Mouse (Mus musculus) spleen, adult 2 months (tissue): ENCODE measurements around the gene Nat9. TPM values are rescaled to one million over a fixed set of nuclear protein-coding genes. Genes with fewer than 3 reads are reported as not detected.

ENCODE experiments used
- DNase-seq, 2 experiments: peaks; one replicate each; pipeline versions ENCODE4 v3.0.0 to v3.0.0-alpha.2; 2012 to 2021; ENCODE audit warnings: low spot score in 2 of 2, low read depth in 1 of 2
- H3K27ac ChIP-seq: fragments of 200-500 bp; 2 replicates; pipeline ENCODE4 v1.5.1; 2012; ENCODE audit warnings: low read length, inconsistent platforms; ENCODE audit not compliant: insufficient read depth
- H3K27me3 ChIP-seq: fragments of 200-500 bp; 2 replicates; pipeline ENCODE4 v1.6.1; 2012; ENCODE audit warnings: mild to moderate bottlenecking, moderate library complexity, low read length, inconsistent platforms; ENCODE audit not compliant: control insufficient read depth, insufficient read depth
- H3K36me3 ChIP-seq: fragments of 200-500 bp; 2 replicates; pipeline ENCODE4 v1.6.1; 2012; ENCODE audit warnings: mild to moderate bottlenecking, low read length, inconsistent platforms; ENCODE audit not compliant: control insufficient read depth, insufficient read depth
- H3K4me1 ChIP-seq: fragments of 200-500 bp; 2 replicates; pipeline ENCODE4 v1.6.1; 2011; ENCODE audit warnings: inconsistent platforms; ENCODE audit not compliant: control insufficient read depth, insufficient read depth, insufficient read length
- H3K4me3 ChIP-seq: fragments of 200-500 bp; 2 replicates; pipeline ENCODE4 v1.5.1; 2011; ENCODE audit warnings: mild to moderate bottlenecking, inconsistent platforms; ENCODE audit not compliant: insufficient read depth, insufficient read length; ENCODE audit errors: extremely low read depth
- CTCF ChIP-seq: fragments of 200-500 bp; IDR thresholded peaks from 2 replicates; pipeline ENCODE4 v1.5.1; 2011; ENCODE audit warnings: mild to moderate bottlenecking, inconsistent platforms; ENCODE audit not compliant: insufficient read depth, insufficient read length, insufficient replicate concordance; ENCODE audit errors: extremely low read depth
- POLR2A ChIP-seq: fragments of 200-500 bp; IDR thresholded peaks from 2 replicates; pipeline ENCODE4 v1.6.1; 2011; ENCODE audit warnings: low read depth, low read length, inconsistent platforms
- WGBS: fragments of 180-500 bp; shearing (Covaris S2); methylation state at CpG from one replicate; pipeline ENCODE4 v1.1.7; 2018; 5-methylcytosine and 5-hydroxymethylcytosine counted together
- polyA plus RNA-seq: library from polyadenylated mRNA; depleted of rRNA; stranded (reverse); fragments of >200 nt; gene quantifications from 2 replicates; pipeline ENCODE4 v1.2.3, GENCODE M21; 2012

The Nat9 gene
- polyA plus RNA-seq, 1 experiment = 12.3 TPM

- H3K27ac ChIP-seq = peak overlapping the region; percentile 95
- H3K4me3 ChIP-seq = no peak overlapping the region; the same call in 1 of the 2 replicates
- 6% methylated on average over 12 of the region's 12 CpGs for WGBS
- no peaks in the 10 kb centered on the region for H3K27me3 ChIP-seq
- H3K4me1 ChIP-seq = peaks cover 40% of the 10 kb centered on the region
- peak in 1 of 2 experiments; percentile 78 for DNase-seq
- no peak for TF ChIP-seq POLR2A
- TF ChIP-seq CTCF = no peak
- no peaks in the 10 kb centered on the region for H3K36me3 ChIP-seq
Observed at GRCm38 (mm10) chr11:115157933-115158719, 29.5 kb downstream of the Nat9 start.

- peaks cover 51% of the 10 kb centered on the region for H3K4me1 ChIP-seq
- WGBS = 5% methylated on average over 5 of the region's 5 CpGs
- no peaks in the 10 kb centered on the region for H3K36me3 ChIP-seq
- H3K27ac ChIP-seq = peak overlapping the region; percentile 73
- no peak for DNase-seq
- TF ChIP-seq CTCF (no peak), POLR2A (no peak)
- H3K4me3 ChIP-seq = peak overlapping the region; percentile 56
- H3K27me3 ChIP-seq = no peaks in the 10 kb centered on the region
Observed at GRCm38 (mm10) chr11:115155053-115155634, 32.5 kb downstream of the Nat9 start.

GRCm38 (mm10) chr11:115153699-115154292 lies 33.9 kb downstream of the Nat9 start:
- H3K27ac ChIP-seq = peak overlapping the region; percentile 73
- DNase-seq = peak; percentile 81 to 93
- WGBS = under 1% methylated on average over 34 of the region's 35 CpGs
- peak overlapping the region; percentile 59 for H3K4me3 ChIP-seq
- no peaks in the 10 kb centered on the region for H3K27me3 ChIP-seq
- no peaks in the 10 kb centered on the region for H3K36me3 ChIP-seq
- TF ChIP-seq CTCF (peak; percentile 94), POLR2A (peak; percentile 65)
- H3K4me1 ChIP-seq = peaks cover 42% of the 10 kb centered on the region; the same call in 1 of the 2 replicates

GRCm38 (mm10) chr11:115153088-115153487 lies 34.6 kb downstream of the Nat9 start:
- 71% methylated on average over 9 of the region's 9 CpGs for whole genome bisulfite sequencing
- no peaks in the 10 kb centered on the region for H3K36me3 ChIP-seq
- TF ChIP-seq POLR2A (no peak), CTCF (no peak)
- peak overlapping the region; percentile 71; the same call in 1 of the 2 replicates for H3K27ac ChIP-seq
- H3K4me1 ChIP-seq = peaks cover 37% of the 10 kb centered on the region; the same call in 1 of the 2 replicates
- H3K27me3 ChIP-seq = no peaks in the 10 kb centered on the region
- H3K4me3 ChIP-seq = no peak overlapping the region
- DNase-seq = no peak

GRCm38 (mm10) chr11:115151755-115152429 lies 35.8 kb downstream of the Nat9 start:
- H3K27ac ChIP-seq = no peak overlapping the region
- peaks cover 28% of the 10 kb centered on the region; the same call in 1 of the 2 replicates for H3K4me1 ChIP-seq
- H3K36me3 ChIP-seq = no peaks in the 10 kb centered on the region
- TF ChIP-seq CTCF (no peak), POLR2A (no peak)
- 55% methylated on average over 15 of the region's 15 CpGs for WGBS
- H3K4me3 ChIP-seq = no peak overlapping the region
- H3K27me3 ChIP-seq = no peaks in the 10 kb centered on the region
- DNase-seq = no peak

- WGBS = 14% methylated on average over 6 of the region's 6 CpGs
- Histone ChIP-seq H3K4me3 (no peak overlapping the region), H3K27ac (no peak overlapping the region), H3K4me1 (peaks cover 28% of the 10 kb centered on the region; the same call in 1 of the 2 replicates), H3K27me3 (no peaks in the 10 kb centered on the region), H3K36me3 (no peaks in the 10 kb centered on the region)
- no peak for TF ChIP-seq CTCF
- TF ChIP-seq POLR2A = no peak
- DNase-seq = no peak
Observed at GRCm38 (mm10) chr11:115150741-115151254, 36.9 kb downstream of the Nat9 start.
